Mouse (Mus musculus) common myeloid progenitor, adult 5-6 weeks (primary cell): ENCODE results near the gene Olfr1280. TPM values are rescaled to one million over a fixed set of nuclear protein-coding genes. Genes with fewer than 3 reads are reported as not detected.
"Not testable (repeated sequence)": the region's sequence is repeated elsewhere in the genome, so short reads cannot be mapped to it uniquely, and the experiment has no call there.

Experiments
- ATAC-seq: replicated peaks from 2 replicates; pipeline ENCODE4 v1.8.0; 2016; ENCODE audit warnings: low read depth, mild to moderate bottlenecking, moderate TSS enrichment, inconsistent platforms; ENCODE audit not compliant: poor library complexity, severe bottlenecking
- total RNA-seq: library from RNA; stranded (forward); fragments of 200-1000, 187-1606 nt; gene quantifications from 2 replicates; pipeline ENCODE4 v1.2.3, GENCODE M21; 2017

Olfr1280 gene
- total RNA-seq, result not detected in 2 replicates

DNA sequence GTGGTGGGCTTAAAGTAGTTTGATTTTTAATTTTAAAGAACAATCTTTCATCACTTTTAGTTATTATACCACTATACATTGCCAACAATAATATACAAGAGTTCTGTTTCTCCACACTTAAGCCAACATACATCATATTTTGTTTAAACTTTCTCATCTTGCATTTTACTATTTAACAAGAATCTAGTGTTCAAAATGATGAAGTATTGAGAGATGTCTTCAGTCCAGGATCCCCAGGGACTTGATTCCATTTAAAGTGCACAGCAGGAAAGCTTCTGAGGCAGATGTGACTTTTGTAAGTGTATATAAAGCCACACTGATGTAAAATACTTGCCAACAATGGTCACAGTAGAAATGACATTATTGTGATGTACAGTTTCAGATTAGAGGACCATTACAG is at the start of gene Olfr1280:
Olfr1280 (plus strand) TSS at position 301 of the 400 bp plus-strand sequence.
- ATAC-seq, result no peak

DNA sequence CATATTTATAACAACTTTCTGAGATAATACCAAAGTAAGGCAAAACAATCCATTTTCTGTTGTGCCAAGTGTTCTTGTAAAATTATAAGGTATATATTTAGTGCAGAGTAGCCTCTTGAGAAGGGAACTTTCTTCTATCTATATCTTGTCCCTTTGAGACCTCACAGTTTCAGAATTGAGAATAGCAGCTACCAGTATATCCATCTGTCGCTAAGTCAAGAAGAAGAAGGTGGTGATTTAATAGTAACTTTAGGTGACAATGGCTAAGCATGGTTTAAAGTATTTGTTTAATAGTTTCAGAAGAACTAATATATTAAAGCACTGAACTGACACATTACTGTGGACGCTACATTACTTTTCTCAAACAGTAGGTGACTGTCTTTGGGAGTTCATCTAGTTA is 39.8 kb upstream of the Olfr1280 start, which contains the start of gene Olfr1277:
Olfr1277 (minus strand) TSS at position 101 of the 400 bp plus-strand sequence.
- ATAC-seq, result no peak

- ATAC-seq, result no peak
Measured at GRCm38 (mm10) chr2:111289836-111290235, 24.0 kb upstream of the Olfr1280 start, which contains the start of gene Olfr1278. Gene Olfr1278, plus strand, starts transcription at chr2:111290136.

- ATAC-seq, result no peak
Measured at GRCm38 (mm10) chr2:111298541-111298940, 15.3 kb upstream of the Olfr1280 start.

DNA sequence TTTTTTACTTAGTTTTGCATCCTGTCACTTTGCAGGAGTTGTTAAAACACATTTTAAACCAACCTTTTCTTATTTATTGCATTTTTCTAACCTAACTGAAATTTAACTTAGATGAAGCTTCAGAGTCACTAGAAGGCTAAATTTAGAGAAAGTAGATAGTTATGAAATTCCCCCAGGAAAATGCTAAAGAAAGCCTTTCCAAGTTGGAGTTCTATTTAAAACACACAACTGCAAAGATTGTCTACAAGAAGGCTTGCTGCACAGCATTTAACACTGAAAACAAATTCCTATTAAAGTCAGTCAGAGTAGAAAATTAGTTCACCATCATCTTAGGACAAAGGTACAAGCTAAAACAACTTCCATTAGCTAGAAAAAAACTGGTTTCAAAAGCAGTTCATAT is 13.4 kb upstream of the Olfr1280 start, which contains the start of gene Olfr1279:
Olfr1279 (plus strand) TSS at position 262 of the 400 bp plus-strand sequence.
- no peak for ATAC-seq

DNA sequence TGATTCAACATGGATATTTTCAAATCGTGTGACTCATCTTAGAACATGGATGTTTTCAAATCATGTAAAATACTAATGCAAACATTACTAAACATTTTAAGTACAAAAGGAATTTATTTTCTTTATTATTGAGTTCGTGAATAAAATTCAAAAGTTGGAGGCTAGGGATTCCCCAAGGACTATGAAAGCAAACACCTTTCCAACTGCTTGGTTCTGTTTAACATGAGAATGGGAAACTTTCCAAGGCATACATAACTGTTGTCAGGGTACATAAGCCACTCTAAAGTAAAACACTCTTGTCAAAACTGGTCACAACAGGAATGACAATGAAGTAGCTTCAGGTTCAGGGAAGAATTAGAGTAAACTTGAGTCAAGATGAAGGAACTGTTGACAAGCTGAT is 12.4 kb downstream of the Olfr1280 start, which contains the start of gene Olfr1281:
Olfr1281 (plus strand) TSS at position 301 of the 400 bp plus-strand sequence.
- ATAC-seq, result no peak

GRCm38 (mm10) chr2:111333721-111334120 is 19.9 kb downstream of the Olfr1280 start:
- not testable (repeated sequence) for ATAC-seq

DNA sequence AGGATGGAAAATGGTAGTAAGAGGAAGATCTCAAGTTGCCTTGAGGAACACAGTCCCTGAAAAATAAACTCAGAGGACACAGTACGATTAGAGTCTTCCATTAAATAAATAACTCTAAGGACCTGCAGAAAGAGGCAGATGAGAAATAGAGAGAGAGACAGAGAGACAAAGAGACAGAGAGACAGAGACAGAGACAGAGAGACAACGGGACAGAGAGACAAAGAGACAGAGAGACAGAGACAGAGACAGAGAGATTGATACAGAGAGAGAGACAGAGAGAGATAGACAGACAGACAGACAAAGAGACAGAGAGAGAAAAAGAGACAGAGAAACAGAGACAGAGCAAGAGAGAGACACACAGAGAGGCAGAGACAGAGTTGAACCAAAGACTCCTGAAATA is 22.2 kb downstream of the Olfr1280 start, which contains the start of gene Olfr1282:
Olfr1282 (minus strand) TSS at position 101 of the 400 bp plus-strand sequence.
- ATAC-seq, result no peak

- ATAC-seq, result no peak
Measured at GRCm38 (mm10) chr2:111366490-111366889, 52.7 kb downstream of the Olfr1280 start, which contains the start of gene Olfr1283. Gene Olfr1283, plus strand, starts transcription at chr2:111366790.

GRCm38 (mm10) chr2:111375222-111375621 is 61.4 kb downstream of the Olfr1280 start, which contains the start of gene Olfr1284:
Gene Olfr1284, plus strand, starts transcription at chr2:111375522.
- no peak for ATAC-seq

Other genes with a start within 250 kb of the Olfr1280 start
- not detected in 2 replicates for gene Gm13941, start 208.0 kb upstream of the Olfr1280 start, total RNA-seq
- not detected in 2 replicates for gene Gm15130, start 161.1 kb upstream of the Olfr1280 start, total RNA-seq
- gene 4930430A15Rik, start 84.4 kb upstream of the Olfr1280 start, total RNA-seq, result not detected in 2 replicates
- gene Olfr1275, start 78.7 kb upstream of the Olfr1280 start, total RNA-seq, result not detected in 2 replicates
- gene Olfr1276, start 59.5 kb upstream of the Olfr1280 start, total RNA-seq, result not detected in 2 replicates
- not detected in 2 replicates for gene Olfr1277, start 39.9 kb upstream of the Olfr1280 start, total RNA-seq
- gene Olfr1278, start 23.9 kb upstream of the Olfr1280 start, total RNA-seq, result not detected in 2 replicates
- gene Olfr1279, start 13.4 kb upstream of the Olfr1280 start, total RNA-seq, result not detected in 2 replicates
- not detected in 2 replicates for gene Olfr1281, start 12.5 kb downstream of the Olfr1280 start, total RNA-seq
- gene Olfr1282, start 22.1 kb downstream of the Olfr1280 start, total RNA-seq, result not detected in 2 replicates
- gene Olfr1283, start 52.8 kb downstream of the Olfr1280 start, total RNA-seq, result not detected in 2 replicates
- gene Olfr1284, start 61.5 kb downstream of the Olfr1280 start, total RNA-seq, result not detected in 2 replicates
- not detected in 2 replicates for gene Olfr1286, start 109.1 kb downstream of the Olfr1280 start, total RNA-seq
- not detected in 2 replicates for gene Olfr1287, start 135.1 kb downstream of the Olfr1280 start, total RNA-seq
- gene Olfr1288, start 160.1 kb downstream of the Olfr1280 start, total RNA-seq, result not detected in 2 replicates
- not detected in 2 replicates for gene Olfr1289, start 166.8 kb downstream of the Olfr1280 start, total RNA-seq
- gene Olfr1290, start 179.8 kb downstream of the Olfr1280 start, total RNA-seq, result not detected in 2 replicates
- gene Olfr1291-ps1, start 183.2 kb downstream of the Olfr1280 start, total RNA-seq, result not detected in 2 replicates
- gene Olfr1293-ps, start 211.2 kb downstream of the Olfr1280 start, total RNA-seq, result not detected in 2 replicates
- not detected in 2 replicates for gene Olfr1294, start 226.3 kb downstream of the Olfr1280 start, total RNA-seq